Comparison of ENCODE assay signal across 10 mouse cellular contexts in genomic region chr3:19447733-19448132, GRCm38 (mm10).
DNase-seq lines count a peak whose midpoint lies in the region; ATAC-seq and TF ChIP-seq lines count a peak whose summit lies in the region.
"Had no signal": no experiment of that assay in that cellular context is flagged by ENCODE, and none has a peak within 500 bp of the region (broad histone marks: within the 10 kb centered on the region; RNA-seq: fewer than 3 reads in every experiment).

No protein-coding gene starts in this region.

- H3K4me2 ChIP-seq in heart, embryonic 11.5 days, result no peak overlapping the region
- no peak overlapping the region for H3K4me2 ChIP-seq in hindbrain, embryonic 14.5 days (replicated peaks)
- H3K4me2 ChIP-seq: heart, embryonic 15.5 days; lung, embryonic 15.5 days had no signal

- DNase-seq in heart, adult 18-20 months, result peak; percentile 29 to 43
- DNase-seq in adrenal gland, adult 8-10 months, result peak; percentile 81
- peak; percentile 100 for DNase-seq in liver, adult 2 months (ENCODE audit: extremely low read depth, low read depth, low spot score)
- DNase-seq in hindbrain, embryonic 14.5 days (ENCODE audit: low spot score), result no peak
- DNase-seq in gastrocnemius, postnatal 4 days (ENCODE audit: low spot score in 2 of 2), result no peak
- no peak for DNase-seq in gastrocnemius, postnatal 36 days

- H3K4me1 ChIP-seq in heart, embryonic 11.5 days (ENCODE audit: control insufficient read depth, insufficient read depth, low read length), result no peaks in the 10 kb centered on the region
- no peaks in the 10 kb centered on the region; the same call in none of the 2 replicates for H3K4me1 ChIP-seq in liver, adult 2 months (ENCODE audit: control insufficient read depth, insufficient read depth, low read length)
- H3K4me1 ChIP-seq in hindbrain, embryonic 14.5 days (replicated peaks; ENCODE audit: control insufficient read depth, insufficient read depth, low read length), result no peaks in the 10 kb centered on the region
- H3K4me1 ChIP-seq: heart, embryonic 15.5 days; lung, embryonic 15.5 days had no signal

- H3K9ac ChIP-seq in heart, embryonic 11.5 days (ENCODE audit: low read depth, low read length), result no peak overlapping the region
- H3K9ac ChIP-seq in liver, adult 2 months (ENCODE audit: low read depth, low read length), result no peak overlapping the region
- no peak overlapping the region for H3K9ac ChIP-seq in hindbrain, embryonic 14.5 days
- H3K9ac ChIP-seq: heart, embryonic 15.5 days; lung, embryonic 15.5 days had no signal

- H3K27ac ChIP-seq in heart, embryonic 11.5 days (ENCODE audit: low read depth, low read length), result no peak overlapping the region
- H3K27ac ChIP-seq in liver, adult 2 months (replicated peaks; ENCODE audit: insufficient read depth, low read depth, low read length), result no peak overlapping the region; the same call in 1 of the 2 replicates
- H3K27ac ChIP-seq in hindbrain, embryonic 14.5 days, result no peak overlapping the region
- H3K27ac ChIP-seq: heart, embryonic 15.5 days; lung, embryonic 15.5 days had no signal

- no peak overlapping the region for H3K4me3 ChIP-seq in heart, embryonic 11.5 days (ENCODE audit: low read depth, low read length)
- H3K4me3 ChIP-seq in liver, adult 2 months (ENCODE audit: insufficient read depth, low read depth, low read length), result no peak overlapping the region
- no peak overlapping the region for H3K4me3 ChIP-seq in hindbrain, embryonic 14.5 days (replicated peaks; ENCODE audit: low read length)
- H3K4me3 ChIP-seq: heart, embryonic 15.5 days; lung, embryonic 15.5 days had no signal

- intact Hi-C loops in gastrocnemius, postnatal 36 days (cut with DNase I), result no loop called here

- H3K79me2 ChIP-seq in liver, adult 2 months (ENCODE audit: control insufficient read depth, insufficient read depth, low read length), result no peaks in the 10 kb centered on the region

- TF ChIP-seq POLR2A in liver, adult 2 months (IDR thresholded peaks at IDR 0.05; ENCODE audit: extremely low read depth, insufficient read depth, low read length), result no peak

- no peak for TF ChIP-seq CTCF in liver, adult 2 months (IDR thresholded peaks at IDR 0.05; ENCODE audit: low read depth, low read length)

- WGBS in heart, embryonic 11.5 days (ENCODE audit: insufficient replicate concordance), result 68% methylated on average over 1 of the region's 1 CpGs
- 9% methylated on average over 1 of the region's 1 CpGs for WGBS in liver, adult 2 months
- WGBS in hindbrain, embryonic 14.5 days, result 70% methylated on average over 1 of the region's 1 CpGs

- H3K27me3 ChIP-seq in heart, embryonic 11.5 days (ENCODE audit: control insufficient read depth, insufficient read depth, low read length), result no peaks in the 10 kb centered on the region
- no peaks in the 10 kb centered on the region for H3K27me3 ChIP-seq in liver, adult 2 months (ENCODE audit: control insufficient read depth, insufficient read depth, low read length)
- H3K27me3 ChIP-seq in hindbrain, embryonic 14.5 days (ENCODE audit: control insufficient read depth, insufficient read depth, low read length), result no peaks in the 10 kb centered on the region
- H3K27me3 ChIP-seq: heart, embryonic 15.5 days; lung, embryonic 15.5 days had no signal

- no peaks in the 10 kb centered on the region for H3K36me3 ChIP-seq in heart, embryonic 11.5 days (ENCODE audit: control insufficient read depth, insufficient read depth, low read length)
- H3K36me3 ChIP-seq in liver, adult 2 months (ENCODE audit: control insufficient read depth, insufficient read depth, low read length), result no peaks in the 10 kb centered on the region
- H3K36me3 ChIP-seq in hindbrain, embryonic 14.5 days (replicated peaks; ENCODE audit: control insufficient read depth, insufficient read depth), result no peaks in the 10 kb centered on the region
- H3K36me3 ChIP-seq: heart, embryonic 15.5 days; lung, embryonic 15.5 days had no signal

- H3K9me3 ChIP-seq in heart, embryonic 11.5 days (replicated peaks; ENCODE audit: control insufficient read depth, low read length), result no peaks in the 10 kb centered on the region
- H3K9me3 ChIP-seq in hindbrain, embryonic 14.5 days (ENCODE audit: control insufficient read depth, low read length), result no peaks in the 10 kb centered on the region
- H3K9me3 ChIP-seq: heart, embryonic 15.5 days; lung, embryonic 15.5 days had no signal

- no peak for ATAC-seq in heart, embryonic 11.5 days (replicated peaks; ENCODE audit: insufficient number of reproducible peaks, low FRiP score, low TSS enrichment)
- peak; percentile 68; the same call in 1 of the 2 replicates for ATAC-seq in megakaryocyte, adult 5-6 weeks (ENCODE audit: poor library complexity, severe bottlenecking)
- no peak for ATAC-seq in hindbrain, embryonic 14.5 days (ENCODE audit: low FRiP score)

Comparison
In these comparisons a context has a peak if more than half of its experiments do, and no peak if none do; other contexts are left out.
1. DNase-seq: peak in heart, adult 18-20 months (2 of 2), adrenal gland, adult 8-10 months (single experiment) and liver, adult 2 months (single experiment); none in hindbrain, embryonic 14.5 days (single experiment), gastrocnemius, postnatal 4 days (0 of 2) and gastrocnemius, postnatal 36 days (0 of 2).